Mouse (Mus musculus) cerebellum, adult 11-12 months (tissue): ENCODE results near the gene Mob1b.

Experiments
- DNase-seq: peaks from one replicate; pipeline ENCODE4 v3.0.0; 2022

The Mob1b gene

DNA sequence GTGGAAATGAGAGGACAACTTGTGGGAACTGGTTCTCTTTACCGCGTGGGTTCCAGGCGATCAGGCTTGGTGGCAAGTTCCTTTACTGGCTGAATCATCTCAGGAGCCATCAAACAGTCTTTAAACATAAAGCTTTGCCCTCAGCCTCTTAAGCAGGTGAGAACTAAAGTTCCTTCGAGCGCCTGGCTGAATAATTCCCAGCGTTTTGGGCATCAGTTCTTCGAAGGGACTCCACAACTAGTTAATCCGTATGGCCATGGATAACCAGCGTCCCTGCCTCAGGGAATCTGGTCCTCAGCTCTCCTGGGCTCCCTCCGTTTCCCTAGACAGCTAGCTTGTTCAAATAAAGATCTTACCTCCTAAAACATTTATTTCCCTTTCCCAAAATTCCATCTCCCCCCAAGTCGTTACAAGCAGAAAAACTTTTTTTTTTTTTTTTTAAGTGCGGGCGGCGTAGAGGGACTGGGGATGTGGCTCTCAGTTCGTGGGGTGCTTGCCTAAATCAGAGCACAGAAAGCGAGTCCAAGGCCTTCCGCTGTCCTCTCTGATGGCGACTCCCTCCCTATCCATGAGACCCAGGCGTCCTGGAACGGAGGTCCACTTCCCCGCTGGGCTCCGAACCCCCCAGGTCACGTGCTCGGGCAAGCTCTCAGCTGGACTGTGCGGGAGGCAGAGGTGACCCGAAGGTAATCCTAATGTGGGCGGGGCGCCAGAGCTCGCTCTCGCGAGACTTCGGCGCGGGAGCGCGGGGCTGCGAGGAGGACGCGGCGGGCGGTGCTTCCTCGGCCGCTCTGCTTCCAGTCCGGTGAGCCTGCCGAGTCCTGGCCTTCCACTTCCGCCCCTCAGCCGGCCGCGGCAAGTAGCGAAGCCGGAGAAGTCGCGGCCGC is at the start of gene Mob1b:
TSS of gene Mob1b (plus strand) at position 740 of the 887 bp plus-strand sequence.
- peak; percentile 97 for DNase-seq

DNA sequence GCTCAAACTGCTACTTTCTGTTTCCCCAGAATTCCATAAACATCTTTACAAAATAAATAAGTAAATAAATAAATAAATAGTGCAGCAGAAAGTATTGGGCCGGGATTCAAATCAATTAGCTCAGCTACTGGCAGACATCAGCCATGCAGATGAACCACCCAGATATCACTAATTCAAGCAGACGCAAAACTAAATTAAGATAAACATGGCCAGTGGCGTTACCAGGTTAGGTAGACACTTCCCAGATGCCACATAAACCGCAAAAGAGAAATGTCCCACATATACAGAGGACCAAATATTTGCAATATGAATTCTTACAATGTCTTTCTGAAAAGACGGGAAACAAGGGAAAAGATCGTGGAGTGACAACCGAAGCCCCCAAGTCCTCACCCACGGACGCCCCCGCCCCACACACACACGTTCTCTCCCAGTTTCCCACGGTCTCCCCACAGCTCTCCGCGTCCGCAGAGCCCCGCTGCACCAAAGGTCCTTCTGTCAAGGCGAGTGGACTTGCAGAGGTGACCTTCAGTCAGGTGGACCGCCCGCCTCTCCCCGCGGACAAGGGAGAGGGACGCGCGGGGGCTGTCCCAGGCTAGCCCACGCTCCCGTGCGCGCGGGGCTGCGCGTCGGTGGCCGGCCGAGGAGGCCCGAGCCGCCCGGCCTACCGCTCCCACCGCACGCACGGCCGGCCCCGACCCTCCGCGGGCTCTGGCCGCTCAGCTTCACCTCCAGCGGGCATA is 45.8 kb upstream of the Mob1b start:
- DNase-seq, result peak; percentile 68

DNA sequence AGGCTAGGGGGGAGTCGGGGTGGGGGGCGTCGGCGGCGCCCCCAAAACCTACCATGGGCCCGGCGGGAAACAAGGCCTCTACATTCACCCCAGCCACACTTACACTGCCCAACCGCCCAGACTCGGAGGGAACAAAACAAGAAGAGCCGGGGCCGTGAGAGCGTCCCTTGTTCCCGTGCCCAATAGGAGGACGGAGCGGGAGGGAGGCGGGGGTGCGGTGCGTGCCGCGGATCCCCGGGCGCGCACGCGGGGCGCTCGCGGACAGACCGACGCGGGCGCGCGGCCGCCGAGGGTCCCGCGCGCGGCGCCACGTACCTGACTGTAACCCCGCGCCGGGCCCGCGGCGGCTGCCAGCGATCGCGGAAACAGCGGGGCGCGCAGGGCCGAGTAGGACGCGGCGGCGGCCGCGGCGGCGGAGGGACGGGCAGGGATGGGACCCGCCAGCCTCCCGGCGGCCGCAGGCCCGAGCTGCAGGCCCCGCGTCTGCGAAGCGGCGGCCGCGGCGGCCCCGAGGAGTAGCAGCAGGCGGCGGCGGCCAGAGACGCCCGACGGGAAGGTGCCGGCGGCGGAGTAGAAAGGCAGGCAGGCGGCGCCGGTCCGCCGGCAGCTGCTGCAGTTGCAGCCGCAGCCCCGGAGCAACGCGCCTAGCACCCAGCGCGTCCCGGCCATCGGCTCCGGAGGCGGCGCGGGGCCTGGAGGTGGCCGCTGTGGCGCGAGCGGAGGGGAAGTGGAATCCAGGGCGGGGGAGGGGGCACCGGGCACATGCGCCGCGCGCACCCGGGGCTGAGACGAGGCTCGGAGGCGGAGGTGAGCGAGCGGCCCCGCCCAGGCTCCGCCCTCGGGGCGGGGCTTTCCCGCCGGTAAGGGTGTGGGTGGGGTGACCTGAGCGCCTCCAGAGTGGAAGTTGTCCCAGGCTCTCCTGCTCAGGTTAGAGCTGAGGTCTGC is 44.9 kb upstream of the Mob1b start, which contains the start of gene Grsf1:
TSS of gene Grsf1 (minus strand) at position 729 of the 945 bp plus-strand sequence.
- DNase-seq, result peak; percentile 95

DNA sequence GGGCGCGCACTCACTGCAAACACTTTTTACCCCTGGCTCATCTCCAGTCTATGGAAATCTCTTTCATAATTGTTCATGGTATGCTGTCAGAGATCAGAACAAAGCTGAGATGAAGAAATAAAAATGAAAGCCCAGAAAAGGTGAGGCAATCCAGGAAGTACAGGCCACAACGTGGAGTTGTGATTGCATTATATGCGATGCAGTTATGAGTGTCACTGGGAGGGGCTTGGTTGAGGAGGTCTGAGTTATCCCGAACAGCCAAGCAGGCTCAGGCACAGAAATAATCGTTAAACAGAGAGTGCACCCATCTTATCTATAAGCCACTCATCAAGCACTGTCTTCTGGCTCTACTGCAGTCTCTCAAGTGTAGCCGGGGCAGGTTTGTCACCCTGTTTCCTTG is 41.7 kb upstream of the Mob1b start:
- DNase-seq, result no peak

DNA sequence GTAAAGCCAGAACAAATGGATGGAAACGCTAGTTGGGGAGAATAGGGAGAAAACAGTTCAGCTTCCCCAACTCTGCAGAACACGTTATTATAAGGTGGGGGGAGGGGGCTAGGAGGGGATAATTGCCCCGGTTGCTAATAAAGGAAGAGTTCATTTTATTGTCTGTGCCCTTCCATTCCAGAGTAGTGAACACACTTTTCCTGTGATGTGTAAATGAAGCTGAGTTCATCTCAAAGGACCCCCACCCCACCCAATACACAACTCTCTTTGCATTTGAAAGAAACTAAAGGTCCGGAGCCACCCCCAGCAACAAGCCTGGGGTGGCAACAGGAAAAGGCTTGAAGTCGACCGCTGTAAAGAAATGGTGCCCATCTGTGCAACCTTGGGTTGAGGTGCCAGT is 41.3 kb upstream of the Mob1b start:
- no peak for DNase-seq

DNA sequence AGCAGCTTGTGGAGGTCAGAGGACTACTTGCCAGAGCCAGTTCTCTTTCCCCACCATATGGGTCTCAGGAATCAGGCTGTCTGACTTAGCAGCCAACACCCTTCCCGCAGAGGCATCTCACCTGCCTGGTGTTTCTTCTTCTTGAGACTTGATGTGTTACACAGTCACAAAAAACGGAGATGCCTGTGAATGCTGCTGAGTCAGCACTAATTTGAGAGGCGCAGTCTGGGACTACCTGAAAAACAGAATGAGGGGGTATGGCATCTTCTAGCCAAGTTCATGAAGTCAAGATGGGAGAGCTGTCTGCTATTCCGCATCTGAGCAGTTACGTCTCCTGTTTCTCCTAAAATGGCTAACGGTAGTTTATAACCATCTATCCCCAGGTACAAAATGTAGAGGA is 40.1 kb upstream of the Mob1b start:
- no peak for DNase-seq

DNA sequence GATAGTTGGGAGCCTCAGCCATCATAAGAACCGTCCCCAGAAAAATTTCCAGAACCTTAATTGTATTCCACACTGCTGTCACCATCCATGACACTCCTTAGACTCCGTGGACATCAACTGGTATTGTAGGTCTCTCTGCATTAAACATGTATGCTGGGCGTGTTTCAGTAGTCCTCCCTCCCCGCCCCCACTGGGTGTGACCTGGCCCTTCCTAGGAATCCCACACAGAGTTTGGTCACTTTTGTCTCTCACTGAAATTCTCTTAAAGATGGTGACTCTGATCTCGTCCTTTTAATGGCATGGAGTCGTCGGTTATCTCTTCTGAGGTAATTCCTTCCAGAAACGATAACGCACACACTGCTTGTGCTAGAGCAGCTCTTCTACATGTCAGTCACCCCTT is 36.9 kb upstream of the Mob1b start:
- DNase-seq, result no peak

DNA sequence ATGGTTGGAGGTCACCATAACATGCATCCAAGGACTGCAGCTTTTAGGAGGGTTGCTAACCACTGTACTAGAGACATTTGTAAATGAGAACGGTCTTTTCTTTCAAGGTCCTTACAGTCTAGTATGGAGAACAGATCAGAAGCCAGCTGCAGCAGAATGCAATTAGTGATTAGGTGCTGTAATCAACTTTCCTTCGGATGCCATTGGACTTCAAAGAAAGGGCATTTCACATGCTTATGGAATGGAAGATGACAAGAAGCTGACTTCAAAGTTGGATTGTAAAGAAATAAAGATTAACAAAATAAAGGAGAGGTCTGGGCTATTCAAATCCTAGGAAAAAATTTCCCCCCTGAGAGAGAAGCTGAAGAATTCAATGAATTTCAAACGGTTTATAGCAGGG is 36.4 kb upstream of the Mob1b start:
- no peak for DNase-seq

DNA sequence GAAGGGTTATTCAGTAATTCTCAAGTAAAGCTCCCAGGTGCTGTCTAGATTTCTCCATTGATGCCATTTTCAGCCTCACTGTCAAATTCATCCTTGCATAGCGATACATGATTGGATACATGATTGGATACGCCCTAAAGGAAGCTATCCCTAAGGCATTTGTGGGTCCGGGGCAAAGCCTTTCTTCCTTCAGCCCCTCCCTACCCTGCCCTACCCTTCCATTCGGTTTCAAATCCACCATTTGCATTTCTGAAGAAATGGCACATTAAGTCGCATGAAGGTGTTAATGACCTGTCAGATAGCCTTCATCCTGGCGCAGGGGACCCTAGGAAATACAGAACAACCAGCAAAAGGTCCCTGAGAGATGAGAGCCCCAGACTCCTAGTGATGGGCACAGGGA is 35.3 kb upstream of the Mob1b start:
- DNase-seq, result no peak

DNA sequence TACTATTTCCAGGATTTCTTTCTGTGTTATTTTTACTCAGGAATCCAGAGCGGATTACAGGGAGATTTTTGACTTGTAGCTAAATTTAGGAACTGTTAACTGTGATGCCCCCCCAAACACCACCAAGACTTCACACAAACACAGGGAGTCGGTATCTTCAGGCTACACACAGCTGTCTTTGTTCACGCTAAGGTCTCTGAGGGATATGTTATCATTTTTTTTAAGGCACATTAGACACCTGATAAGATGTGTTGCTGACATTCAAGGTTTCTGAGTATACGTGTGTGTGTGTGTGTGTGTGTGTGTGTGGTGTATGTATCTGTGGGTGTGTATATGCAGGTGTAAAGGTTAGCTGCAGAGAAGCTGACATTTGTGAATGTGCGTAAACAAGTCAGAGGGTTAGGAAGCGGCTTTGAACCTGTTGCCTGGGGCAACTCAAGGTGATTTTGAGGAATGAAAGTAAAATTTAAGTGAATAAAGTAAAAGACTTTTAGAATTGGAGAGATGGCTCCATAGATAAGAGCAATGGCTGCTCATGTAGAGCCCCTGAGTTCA is 34.8 kb upstream of the Mob1b start:
- DNase-seq, result no peak

DNA sequence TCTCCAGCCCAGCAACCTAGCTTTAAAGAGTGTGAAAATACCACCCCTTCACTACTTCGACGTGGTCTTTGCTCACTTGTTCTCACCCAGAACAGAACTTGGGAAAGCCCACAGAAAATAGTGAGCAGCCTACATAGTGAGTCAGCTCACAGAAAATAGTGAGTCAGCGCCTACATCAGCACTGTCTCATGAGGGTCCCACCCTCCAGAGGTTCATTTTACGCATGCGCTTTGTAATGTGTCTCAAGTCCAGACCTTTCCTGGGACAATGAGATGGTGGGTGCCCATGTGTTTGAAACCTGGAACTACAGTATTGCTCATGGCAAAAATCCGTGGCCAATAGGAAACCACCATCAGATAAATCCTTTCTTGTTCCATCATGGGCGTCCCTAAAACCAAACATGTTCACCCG is 32.7 kb upstream of the Mob1b start:
- no peak for DNase-seq

DNA sequence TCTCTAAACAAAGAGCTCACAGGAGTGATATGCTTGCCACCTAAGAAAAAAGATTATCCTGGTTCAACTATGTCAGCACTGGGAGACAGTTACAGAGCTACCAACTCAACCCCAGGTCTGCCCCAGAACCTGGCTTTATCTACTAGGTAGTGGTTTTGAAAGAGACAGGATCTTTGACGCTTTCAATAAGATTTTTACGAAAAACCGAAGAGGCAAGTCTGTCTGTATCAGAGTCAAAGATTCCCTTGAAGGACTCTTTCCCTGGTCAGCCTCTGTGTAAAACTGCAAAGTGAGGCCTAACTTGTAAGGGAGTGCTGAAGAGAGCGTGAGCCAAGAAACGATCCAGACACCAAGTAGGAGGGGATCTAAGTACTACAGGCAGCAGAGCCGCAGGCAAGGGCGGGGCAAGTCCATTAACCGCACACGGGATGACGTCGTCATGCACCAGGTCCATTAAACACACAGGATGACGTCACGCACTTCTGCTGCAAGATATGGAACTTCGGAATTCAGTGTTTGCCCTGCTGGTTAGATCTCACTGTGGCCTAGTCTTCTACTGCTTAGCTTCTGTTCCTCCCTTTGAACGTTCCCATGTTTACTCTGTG is 32.0 kb upstream of the Mob1b start:
- no peak for DNase-seq

DNA sequence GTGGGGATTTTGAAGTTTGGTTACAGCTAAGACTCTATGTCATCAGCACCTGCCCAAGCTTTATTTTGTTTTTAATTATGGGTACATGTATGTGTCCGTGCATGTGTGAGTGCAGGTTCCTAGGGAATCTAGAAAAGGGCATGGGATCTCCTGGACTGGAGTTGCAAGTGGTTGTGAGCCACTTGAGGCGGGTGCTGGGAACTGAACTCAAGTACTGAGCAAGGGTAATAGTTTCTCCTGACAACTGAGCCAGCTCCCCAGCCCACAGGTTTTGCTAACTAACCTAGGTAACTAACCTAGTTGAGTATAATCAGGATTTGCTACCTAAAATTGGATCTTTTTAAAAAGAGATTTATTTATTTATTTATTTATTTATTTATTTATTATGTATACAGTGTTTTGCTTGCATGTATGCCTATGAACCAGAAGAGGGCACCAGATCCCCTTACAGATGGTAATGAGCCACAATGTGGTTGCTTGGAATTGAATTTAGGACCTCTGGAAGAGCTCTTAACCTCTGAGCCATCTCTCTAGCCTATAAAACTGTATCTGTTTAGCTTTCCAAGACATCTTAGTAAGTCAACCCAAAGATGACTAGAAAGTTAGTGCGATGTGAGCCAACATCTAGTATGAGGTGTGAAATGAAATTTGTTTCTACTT is 31.2 kb upstream of the Mob1b start:
- no peak for DNase-seq

DNA sequence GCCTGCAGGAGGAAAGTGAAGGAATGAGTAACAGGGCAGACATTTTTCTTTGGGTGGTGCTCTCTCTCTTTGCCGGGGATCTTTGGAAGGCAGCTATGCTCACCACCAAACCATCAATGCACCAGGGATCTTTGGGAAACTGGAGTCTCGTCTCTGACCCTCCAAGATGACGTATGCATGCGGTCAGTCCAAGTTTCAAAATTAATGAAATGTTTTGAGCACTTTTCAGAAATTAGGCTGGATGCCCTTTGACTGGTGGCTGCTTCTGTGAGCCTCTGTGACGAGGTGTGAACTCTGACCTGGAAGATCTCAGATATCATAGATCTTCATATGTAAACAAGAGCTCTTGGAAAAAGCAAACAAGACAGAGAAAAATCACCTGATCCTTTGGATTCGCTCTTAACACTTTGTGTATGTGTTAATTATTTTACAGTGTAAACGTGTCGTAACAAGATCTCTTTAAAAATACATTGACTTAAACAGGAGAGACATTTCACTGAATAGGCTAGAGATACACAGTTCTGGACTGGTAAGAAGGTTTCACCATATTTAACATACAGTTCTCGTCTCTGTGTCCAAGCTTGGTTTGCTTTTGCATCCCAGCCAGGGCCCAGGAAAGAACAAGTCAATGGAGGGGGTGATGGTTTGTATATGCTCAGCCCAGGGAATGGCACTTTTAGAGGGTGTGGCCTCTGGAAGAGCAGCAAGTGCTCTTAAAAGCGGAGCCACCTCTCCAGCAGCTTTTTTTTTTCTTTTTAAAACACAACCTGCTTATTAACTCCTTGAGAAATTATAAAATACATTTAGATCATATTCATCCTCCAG is 29.8 kb upstream of the Mob1b start:
- DNase-seq, result no peak

DNA sequence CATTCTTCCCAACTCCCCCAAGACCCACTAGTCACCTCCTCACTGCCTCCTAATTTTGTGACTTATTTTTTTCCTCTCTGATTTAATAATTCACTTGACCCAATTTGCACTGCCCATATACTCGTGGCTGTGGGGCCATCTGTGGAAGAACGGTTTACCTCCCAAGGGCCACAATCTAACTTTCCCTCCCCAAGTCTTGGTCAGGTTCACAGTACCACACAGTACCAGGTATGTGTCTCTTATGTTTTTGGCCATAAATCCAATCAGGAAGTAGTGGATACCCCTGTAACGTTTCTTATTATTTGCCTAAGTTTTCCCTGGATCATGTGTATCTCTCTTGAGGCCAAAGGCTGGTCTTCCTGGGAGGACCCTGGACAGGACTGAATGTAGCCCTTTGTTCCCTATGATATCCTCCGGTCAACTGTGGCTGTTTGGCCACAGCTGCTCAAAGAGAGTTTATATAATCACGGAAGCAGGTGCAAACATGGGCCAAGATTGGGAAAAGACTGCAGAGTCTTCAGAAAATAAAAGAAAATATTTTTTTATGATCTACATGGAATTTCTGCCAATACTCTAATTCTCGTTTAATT is 29.1 kb upstream of the Mob1b start:
- no peak for DNase-seq

DNA sequence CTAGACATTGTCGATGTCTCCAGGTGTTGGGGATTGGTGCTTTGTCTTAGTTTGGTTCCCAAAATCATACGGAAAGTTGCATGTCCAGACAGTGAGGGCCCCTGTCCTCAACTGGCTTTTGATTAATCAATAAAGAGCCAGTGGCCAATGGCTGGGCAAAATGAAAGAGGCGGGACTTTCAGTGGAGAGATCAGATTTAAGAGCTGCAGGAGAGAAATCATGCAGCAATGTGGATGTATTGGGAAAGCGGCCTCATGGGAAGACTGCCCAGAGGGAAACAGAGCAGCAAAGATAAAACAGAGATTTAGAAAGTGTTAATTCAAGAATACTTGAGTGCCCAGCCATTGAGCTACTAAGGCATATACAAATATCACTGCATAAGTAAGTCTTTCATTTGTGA is 28.1 kb upstream of the Mob1b start:
- DNase-seq, result no peak

DNA sequence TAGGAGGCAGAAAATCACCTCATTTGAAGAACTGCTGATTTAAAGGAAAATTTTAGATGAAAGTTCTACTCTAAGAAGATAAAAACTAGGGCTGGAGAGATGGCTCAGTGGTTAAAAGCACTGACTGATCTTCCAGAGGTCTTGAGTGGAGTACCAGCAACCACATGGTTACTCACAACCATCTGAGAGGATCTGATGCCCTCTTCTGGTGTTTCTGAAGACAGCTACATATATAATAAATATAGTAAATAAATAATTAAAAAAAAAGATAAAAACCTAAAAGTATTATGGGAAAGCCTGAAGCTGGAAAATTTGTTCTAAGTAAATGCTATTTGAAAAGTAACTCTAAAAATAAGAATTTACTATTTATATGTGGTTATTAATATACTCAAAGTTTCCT is 27.6 kb upstream of the Mob1b start:
- DNase-seq, result no peak

DNA sequence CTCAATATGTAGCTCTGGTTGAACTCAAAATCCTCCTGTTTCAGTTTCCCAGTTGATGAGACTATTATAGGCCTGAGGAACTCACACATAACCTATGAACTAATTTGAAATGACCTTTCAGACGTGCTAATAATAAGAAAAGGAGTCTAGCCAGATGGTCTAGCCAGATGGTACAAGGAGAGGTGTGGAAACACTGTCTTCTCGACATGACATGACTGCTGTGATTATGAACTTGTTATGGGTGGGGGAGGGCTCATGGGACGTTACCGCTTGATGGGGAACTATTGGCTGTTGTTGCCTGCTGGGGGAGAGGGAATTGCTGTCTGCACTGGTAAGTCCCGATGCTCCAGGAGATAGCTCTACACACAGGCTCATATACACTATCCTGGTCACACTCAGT is 23.4 kb upstream of the Mob1b start:
- DNase-seq, result no peak

DNA sequence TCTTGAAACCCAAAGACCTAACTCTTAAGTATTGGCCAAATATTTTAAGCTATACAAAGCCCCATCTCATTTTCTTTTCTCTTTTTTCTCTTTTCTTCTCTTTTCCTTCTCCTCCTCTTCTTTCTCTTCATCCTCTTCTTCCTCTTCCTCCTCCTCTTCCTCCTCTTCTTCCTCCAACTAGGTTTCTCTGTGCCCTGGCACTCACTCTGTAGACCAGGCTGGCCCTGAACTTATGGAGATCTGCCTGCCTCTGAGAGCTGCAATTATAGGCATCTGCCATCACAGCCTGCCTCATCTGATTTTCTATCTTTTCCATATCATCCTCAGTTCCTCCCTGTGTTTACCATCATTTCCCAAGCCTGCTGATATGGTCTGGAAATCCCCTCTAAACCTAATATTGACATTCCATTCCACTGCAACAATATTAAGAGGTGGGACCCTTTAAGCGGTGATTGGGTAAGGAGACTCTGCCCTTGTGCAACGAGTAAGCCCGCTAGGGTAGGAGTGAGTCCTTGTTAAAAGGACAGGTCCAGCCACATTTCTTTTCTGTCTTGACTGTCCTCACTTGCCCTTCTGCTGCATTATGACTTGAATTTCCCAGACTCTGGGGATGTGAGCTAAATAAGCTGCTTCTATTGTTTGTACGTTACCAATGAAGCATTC is 21.3 kb upstream of the Mob1b start:
- DNase-seq, result no peak

DNA sequence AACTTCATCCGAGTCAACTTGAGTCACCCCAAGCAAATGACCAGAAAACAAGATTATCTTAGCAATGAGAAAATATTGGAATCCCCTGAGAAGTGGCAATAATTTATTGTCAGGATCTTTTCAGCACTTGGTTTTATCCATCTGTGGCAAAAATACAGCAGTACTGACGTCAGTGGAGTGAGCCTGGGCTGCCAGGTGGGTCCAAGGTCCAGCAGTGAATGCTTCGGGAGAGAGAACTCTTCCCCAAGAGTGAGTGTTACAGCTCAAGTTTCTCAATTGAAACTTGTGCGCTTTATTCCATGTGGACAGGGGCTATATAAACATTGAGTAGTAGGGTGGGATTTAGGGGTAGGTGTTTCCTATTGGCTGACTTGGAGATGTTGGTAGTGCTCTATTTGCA is 18.6 kb upstream of the Mob1b start:
- no peak for DNase-seq
